ENCODE assay signal across 8 mouse cellular contexts in genomic region chr17:46162951-46163421, GRCm38 (mm10). TPM values are rescaled to one million over a fixed set of nuclear protein-coding genes. Genes with fewer than 3 reads are reported as not detected.
DNase-seq lines count a peak whose midpoint lies in the region; ATAC-seq and TF ChIP-seq lines count a peak whose summit lies in the region.

No protein-coding gene starts in this region.

- H3K27me3 ChIP-seq in heart, embryonic 12.5 days (replicated peaks), result no peaks in the 10 kb centered on the region
- H3K27me3 ChIP-seq in liver, adult 2 months (ENCODE audit: control insufficient read depth, insufficient read depth, low read length), result no peaks in the 10 kb centered on the region

- ATAC-seq in heart, embryonic 12.5 days (ENCODE audit: insufficient number of reproducible peaks, low FRiP score), result no peak
- peak; percentile 20; the same call in 1 of the 2 replicates for ATAC-seq in neutrophil, adult 5-6 weeks (ENCODE audit: extremely low read depth, insufficient number of reproducible peaks, low FRiP score, poor library complexity, severe bottlenecking)

- intact Hi-C loops in gastrocnemius, postnatal 14 days (cut with DNase I; ENCODE audit: low total_unique reads), result no loop called here

- no peak overlapping the region for H3K27ac ChIP-seq in heart, embryonic 12.5 days (ENCODE audit: poor library complexity, severe bottlenecking)
- H3K27ac ChIP-seq in liver, adult 2 months (replicated peaks; ENCODE audit: insufficient read depth, low read depth, low read length), result peak overlapping the region; percentile 36; the same call in 1 of the 2 replicates

- H3K9ac ChIP-seq in heart, embryonic 12.5 days, result no peak overlapping the region
- no peak overlapping the region for H3K9ac ChIP-seq in liver, adult 2 months (ENCODE audit: low read depth, low read length)

- TF ChIP-seq POLR2A in liver, adult 2 months (IDR thresholded peaks at IDR 0.05; ENCODE audit: extremely low read depth, insufficient read depth, low read length), result no peak

- peak overlapping the region; percentile 74 for H3K4me2 ChIP-seq in heart, embryonic 12.5 days

- DNase-seq in adrenal gland, postnatal 14 days, result peak; percentile 52
- no peak for DNase-seq in adrenal gland, adult 18-20 months (ENCODE audit: low spot score in 2 of 2)
- peak; percentile 93 for DNase-seq in 416B (ENCODE audit: low read depth)
- DNase-seq in liver, adult 2 months (ENCODE audit: extremely low read depth, low read depth, low spot score), result peak; percentile 57
- DNase-seq in gastrocnemius, postnatal 14 days, result no peak
- no peak for DNase-seq in right cerebral cortex, postnatal 36 days (ENCODE audit: low spot score in 2 of 2)

- H3K4me3 ChIP-seq in heart, embryonic 12.5 days, result peak overlapping the region; percentile 74
- peak overlapping the region; percentile 32 for H3K4me3 ChIP-seq in liver, adult 2 months (ENCODE audit: insufficient read depth, low read depth, low read length)

- H3K36me3 ChIP-seq in heart, embryonic 12.5 days, result peaks cover 48% of the 10 kb centered on the region
- H3K36me3 ChIP-seq in liver, adult 2 months (ENCODE audit: control insufficient read depth, insufficient read depth, low read length), result peaks cover 17% of the 10 kb centered on the region; the same call in 1 of the 2 replicates

- no peaks in the 10 kb centered on the region; the same call in 1 of the 2 replicates for H3K79me2 ChIP-seq in liver, adult 2 months (ENCODE audit: control insufficient read depth, insufficient read depth, low read length)

- no peaks in the 10 kb centered on the region for H3K9me3 ChIP-seq in heart, embryonic 12.5 days (replicated peaks)

- WGBS in heart, embryonic 12.5 days, result 70% methylated on average over 9 of the region's 9 CpGs
- 21% methylated on average over 9 of the region's 9 CpGs for WGBS in liver, adult 2 months

- TF ChIP-seq CTCF in liver, adult 2 months (IDR thresholded peaks at IDR 0.05; ENCODE audit: low read depth, low read length), result no peak

- peaks cover 47% of the 10 kb centered on the region for H3K4me1 ChIP-seq in heart, embryonic 12.5 days (replicated peaks)
- H3K4me1 ChIP-seq in liver, adult 2 months (ENCODE audit: control insufficient read depth, insufficient read depth, low read length), result peaks cover 16% of the 10 kb centered on the region

RNA-seq across cellular contexts. Expression of gene Gtpbp2, which starts 2.2 kb away (rescaled TPM):
- total RNA-seq in adrenal gland, postnatal 14 days (2021), result 74.2 and 90.1 TPM in 2 replicates
- 10 to 100 TPM; 75.8 to 79.5 TPM for total RNA-seq in adrenal gland, adult 18-20 months (2021)
- 34.5 and 39.1 TPM in 2 replicates for polyA plus RNA-seq in heart, embryonic 12.5 days (2016; fragmentation: Nextera tagmentation; extraction: Ambion mirVana)
- total RNA-seq in liver, adult 2 months (2014; rRNA removed), result 25.3 and 26.4 TPM in 2 replicates
- polyA plus RNA-seq in liver, adult 2 months (2012; rRNA removed), result 35.8 and 63.0 TPM in 2 replicates
- total RNA-seq in neutrophil, adult 5-6 weeks (2017), result 181 and 188 TPM in 2 replicates
- 10 to 100 TPM; 45.4 to 56.3 TPM for total RNA-seq in gastrocnemius, postnatal 14 days (2021)

RNA-seq across cellular contexts. Expression of gene Mad2l1bp, which starts 9.6 kb away (rescaled TPM):
- 10.8 and 13.9 TPM in 2 replicates for total RNA-seq in adrenal gland, postnatal 14 days (2021)
- 10 to 100 TPM; 11.9 to 13.3 TPM for total RNA-seq in adrenal gland, adult 18-20 months (2021)
- 34.0 and 35.6 TPM in 2 replicates for polyA plus RNA-seq in heart, embryonic 12.5 days (2016; fragmentation: Nextera tagmentation; extraction: Ambion mirVana)
- 3.7 and 5.5 TPM in 2 replicates for total RNA-seq in liver, adult 2 months (2014; rRNA removed)
- polyA plus RNA-seq in liver, adult 2 months (2012; rRNA removed), result 9.9 and 12.9 TPM in 2 replicates
- total RNA-seq in neutrophil, adult 5-6 weeks (2017), result 7.1 and 10.6 TPM in 2 replicates
- 10 to 100 TPM; 14.6 to 15.6 TPM for total RNA-seq in gastrocnemius, postnatal 14 days (2021)

RNA-seq across cellular contexts. Expression of gene Rsph9, which starts 19.0 kb away (rescaled TPM):
- 4.9 and 6.3 TPM in 2 replicates for total RNA-seq in adrenal gland, postnatal 14 days (2021)
- total RNA-seq in adrenal gland, adult 18-20 months (2021), result 10 to 100 TPM in 1 of 2 experiments, 1 to 10 TPM in 1; 8.5 to 12.2 TPM
- 5.5 and 5.8 TPM in 2 replicates for polyA plus RNA-seq in heart, embryonic 12.5 days (2016; fragmentation: Nextera tagmentation; extraction: Ambion mirVana)
- total RNA-seq in liver, adult 2 months (2014; rRNA removed), result 0.83 and 1.3 TPM in 2 replicates
- 0.85 and 0.93 TPM in 2 replicates for polyA plus RNA-seq in liver, adult 2 months (2012; rRNA removed)
- not detected in 2 replicates for total RNA-seq in neutrophil, adult 5-6 weeks (2017)
- total RNA-seq in gastrocnemius, postnatal 14 days (2021), result under 1 TPM; 0.43 to 0.66 TPM

RNA-seq across cellular contexts. Expression of gene Polh, which starts 39.5 kb away (rescaled TPM):
- total RNA-seq in adrenal gland, postnatal 14 days (2021), result 37.3 and 38.5 TPM in 2 replicates
- 10 to 100 TPM; 20.4 to 45.3 TPM for total RNA-seq in adrenal gland, adult 18-20 months (2021)
- 12.5 and 12.7 TPM in 2 replicates for polyA plus RNA-seq in heart, embryonic 12.5 days (2016; fragmentation: Nextera tagmentation; extraction: Ambion mirVana)
- total RNA-seq in liver, adult 2 months (2014; rRNA removed), result 4.3 and 5.3 TPM in 2 replicates
- 2.1 and 2.4 TPM in 2 replicates for polyA plus RNA-seq in liver, adult 2 months (2012; rRNA removed)
- total RNA-seq in neutrophil, adult 5-6 weeks (2017), result 13.2 and 14.4 TPM in 2 replicates
- 10 to 100 TPM; 11.2 to 13.5 TPM for total RNA-seq in gastrocnemius, postnatal 14 days (2021)

RNA-seq across cellular contexts. Expression of gene Xpo5, which starts 39.6 kb away (rescaled TPM):
- 61.0 and 67.9 TPM in 2 replicates for total RNA-seq in adrenal gland, postnatal 14 days (2021)
- 10 to 100 TPM; 45.7 to 85.4 TPM for total RNA-seq in adrenal gland, adult 18-20 months (2021)
- polyA plus RNA-seq in heart, embryonic 12.5 days (2016; fragmentation: Nextera tagmentation; extraction: Ambion mirVana), result 29.9 and 32.4 TPM in 2 replicates
- total RNA-seq in liver, adult 2 months (2014; rRNA removed), result 9.9 and 11.3 TPM in 2 replicates
- 7.4 and 10.8 TPM in 2 replicates for polyA plus RNA-seq in liver, adult 2 months (2012; rRNA removed)
- total RNA-seq in neutrophil, adult 5-6 weeks (2017), result 30.9 and 37.5 TPM in 2 replicates
- 10 to 100 TPM; 11.5 to 12.6 TPM for total RNA-seq in gastrocnemius, postnatal 14 days (2021)

Comparison
In these comparisons a context has a peak if more than half of its experiments do, and no peak if none do; other contexts are left out.
1. DNase-seq: peak in adrenal gland, postnatal 14 days (single experiment), 416B (single experiment) and liver, adult 2 months (single experiment); none in adrenal gland, adult 18-20 months (0 of 2), gastrocnemius, postnatal 14 days (single experiment) and right cerebral cortex, postnatal 36 days (0 of 2).